Mouse (Mus musculus) myocyte (in vitro differentiated cells): ENCODE measurements around the gene Xcr1. TPM values are rescaled to one million over a fixed set of nuclear protein-coding genes. Genes with fewer than 3 reads are reported as not detected.

Experiments used
- H3K27me3 ChIP-seq: one replicate; pipeline ENCODE4 v1.6.1; 2011; ENCODE audit not compliant: control insufficient read depth, insufficient read depth, insufficient read length
- H3K36me3 ChIP-seq: one replicate; pipeline ENCODE4 v1.6.1; 2011; ENCODE audit not compliant: control insufficient read depth, insufficient read depth
- H3K4me2 ChIP-seq: one replicate; pipeline ENCODE4 v1.6.1; 2011; ENCODE audit warnings: low read depth, control low read depth
- H3K4me3 ChIP-seq: one replicate; pipeline ENCODE4 v1.5.1; 2011; ENCODE audit warnings: mild to moderate bottlenecking, control low read depth, moderate library complexity
- H3K79me2 ChIP-seq: one replicate; pipeline ENCODE4 v1.6.1; 2011; ENCODE audit not compliant: control insufficient read depth, insufficient read depth
- H3ac ChIP-seq: one replicate; pipeline ENCODE4 v1.6.1; 2011; ENCODE audit not compliant: control insufficient read depth, insufficient read length
- CEBPB ChIP-seq: IDR thresholded peaks from 2 replicates; pipeline ENCODE4 v1.6.1; 2011; ENCODE audit warnings: mild to moderate bottlenecking, moderate library complexity; ENCODE audit not compliant: poor library complexity, insufficient read depth, severe bottlenecking
- E2F4 ChIP-seq: IDR thresholded peaks from one replicate; pipeline ENCODE4 v1.6.1; 2011; ENCODE audit warnings: mild to moderate bottlenecking, control low read depth, moderate library complexity; ENCODE audit not compliant: insufficient read depth
- MAX ChIP-seq: IDR thresholded peaks from one replicate; pipeline ENCODE4 v1.6.1; 2011; ENCODE audit warnings: low read depth, mild to moderate bottlenecking, control low read depth
- MYOD1 ChIP-seq, 3 experiments: IDR thresholded peaks; one replicate each; pipeline ENCODE4 v1.6.1; 2011; ENCODE audit warnings: control low read depth in 2 of 3, low read depth in 2 of 3, mild to moderate bottlenecking in 2 of 3, moderate library complexity in 1 of 3; ENCODE audit not compliant: insufficient read length in 2 of 3, control insufficient read depth in 1 of 3
- MYOG ChIP-seq, 3 experiments: IDR thresholded peaks; one replicate each; pipeline ENCODE4 v1.6.1; 2011; ENCODE audit warnings: control low read depth in 2 of 3, low read depth in 2 of 3, mild to moderate bottlenecking in 2 of 3; ENCODE audit not compliant: insufficient read length in 2 of 3, control insufficient read depth in 1 of 3, insufficient read depth in 1 of 3
- POLR2A ChIP-seq: IDR thresholded peaks from one replicate; pipeline ENCODE4 v1.6.1; 2011; ENCODE audit warnings: low read depth, mild to moderate bottlenecking, control low read depth, moderate library complexity; ENCODE audit not compliant: insufficient read length
- POLR2AphosphoS2 ChIP-seq: IDR thresholded peaks from one replicate; pipeline ENCODE4 v1.6.1; 2011; ENCODE audit warnings: low read depth, control low read depth; ENCODE audit not compliant: insufficient read length
- REST ChIP-seq: IDR thresholded peaks from one replicate; pipeline ENCODE4 v1.6.1; 2011; ENCODE audit warnings: mild to moderate bottlenecking, control low read depth, moderate library complexity; ENCODE audit not compliant: insufficient read depth, insufficient read length
- SRF ChIP-seq: IDR thresholded peaks from one replicate; pipeline ENCODE4 v1.6.1; 2011; ENCODE audit warnings: low read depth; ENCODE audit not compliant: control insufficient read depth, insufficient read length
- TCF12 ChIP-seq: IDR thresholded peaks from one replicate; pipeline ENCODE4 v1.6.1; 2011; ENCODE audit warnings: mild to moderate bottlenecking, control low read depth; ENCODE audit not compliant: poor library complexity, insufficient read depth, severe bottlenecking
- TCF3 ChIP-seq: IDR thresholded peaks from one replicate; pipeline ENCODE4 v1.6.1; 2011; ENCODE audit warnings: low read depth, control low read depth; ENCODE audit not compliant: insufficient read length
- USF1 ChIP-seq: IDR thresholded peaks from one replicate; pipeline ENCODE4 v1.6.1; 2011; ENCODE audit warnings: low read depth, mild to moderate bottlenecking, control low read depth, moderate library complexity
- polyA plus RNA-seq: library from polyadenylated mRNA; unstranded; fragments of >200 nt; fragmentation: generic; extraction: Trizol; gene quantifications from one replicate; pipeline ENCODE4 v1.2.1, GENCODE M21; 2012; ENCODE audit warnings: missing spikeins

The Xcr1 gene
- polyA plus RNA-seq, 1 experiment = 0.04 TPM

GRCm38 (mm10) chr9:123840243-123840642, 21.6 kb downstream of the Xcr1 start:
- Histone ChIP-seq H3K4me3 (no peak overlapping the region), H3K36me3 (peaks cover 38% of the 10 kb centered on the region), H3K4me2 (no peak overlapping the region), H3ac (no peak overlapping the region), H3K27me3 (no peaks in the 10 kb centered on the region), H3K79me2 (no peaks in the 10 kb centered on the region)
- TF ChIP-seq REST = no peak
- no peak for TF ChIP-seq TCF12
- TF ChIP-seq POLR2AphosphoS2 = no peak
- TF ChIP-seq CEBPB = no peak
- TF ChIP-seq MYOD1 (IDR thresholded peaks at IDR 0.05; ENCODE audit: control insufficient read depth in 1 of 3, insufficient read length in 2 of 3, low read depth in 2 of 3) = no peak
- TF ChIP-seq TCF3 = no peak
- no peak for TF ChIP-seq E2F4
- TF ChIP-seq POLR2A = no peak
- TF ChIP-seq USF1 = no peak
- no peak for TF ChIP-seq MAX
- TF ChIP-seq MYOG (IDR thresholded peaks at IDR 0.05; ENCODE audit: control insufficient read depth in 1 of 3, insufficient read depth in 1 of 3, insufficient read length in 2 of 3, low read depth in 2 of 3) = no peak
- TF ChIP-seq SRF = no peak

DNA sequence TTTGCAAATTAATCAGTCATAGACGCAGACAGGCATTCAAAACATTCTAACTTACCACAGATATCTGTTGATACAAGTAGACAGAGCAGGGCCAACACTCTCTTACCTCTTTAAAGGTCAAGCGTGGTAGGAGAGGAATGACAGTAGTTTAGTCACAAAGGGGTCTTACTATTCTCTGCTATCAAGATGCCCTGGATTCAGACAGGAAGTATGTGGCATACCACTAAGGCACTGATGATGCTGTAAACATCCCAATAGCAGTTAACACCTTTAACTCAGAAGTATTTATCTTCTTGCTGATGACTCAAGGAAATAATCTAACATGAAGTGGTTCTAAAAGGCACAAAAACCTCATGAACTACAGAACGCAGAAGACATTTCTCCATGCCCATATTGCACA, 26.0 kb downstream of the Xcr1 start:
- Histone ChIP-seq H3ac (no peak overlapping the region), H3K27me3 (no peaks in the 10 kb centered on the region), H3K36me3 (peaks cover 52% of the 10 kb centered on the region), H3K79me2 (no peaks in the 10 kb centered on the region), H3K4me2 (no peak overlapping the region), H3K4me3 (no peak overlapping the region)
- TF ChIP-seq POLR2AphosphoS2 = no peak
- TF ChIP-seq MAX = no peak
- no peak for TF ChIP-seq E2F4
- TF ChIP-seq MYOD1 (IDR thresholded peaks at IDR 0.05; ENCODE audit: control insufficient read depth in 1 of 3, insufficient read length in 2 of 3, low read depth in 2 of 3) = no peak
- no peak for TF ChIP-seq MYOG (IDR thresholded peaks at IDR 0.05; ENCODE audit: control insufficient read depth in 1 of 3, insufficient read depth in 1 of 3, insufficient read length in 2 of 3, low read depth in 2 of 3)
- no peak for TF ChIP-seq SRF
- TF ChIP-seq CEBPB = no peak

- Histone ChIP-seq H3K36me3 (peaks cover 35% of the 10 kb centered on the region), H3K27me3 (no peaks in the 10 kb centered on the region), H3ac (no peak overlapping the region), H3K79me2 (no peaks in the 10 kb centered on the region), H3K4me2 (no peak overlapping the region), H3K4me3 (no peak overlapping the region)
- TF ChIP-seq USF1 (no peak), TCF3 (no peak), CEBPB (no peak), MYOD1 (IDR thresholded peaks at IDR 0.05; ENCODE audit: control insufficient read depth in 1 of 3, insufficient read length in 2 of 3, low read depth in 2 of 3) (no peak), POLR2A (no peak), SRF (no peak), E2F4 (no peak), REST (no peak), MAX (no peak), TCF12 (no peak), MYOG (IDR thresholded peaks at IDR 0.05; ENCODE audit: control insufficient read depth in 1 of 3, insufficient read depth in 1 of 3, insufficient read length in 2 of 3, low read depth in 2 of 3) (no peak), POLR2AphosphoS2 (no peak)
These were observed 32.9 kb downstream of the Xcr1 start for GRCm38 (mm10) chr9:123828916-123829315.

DNA sequence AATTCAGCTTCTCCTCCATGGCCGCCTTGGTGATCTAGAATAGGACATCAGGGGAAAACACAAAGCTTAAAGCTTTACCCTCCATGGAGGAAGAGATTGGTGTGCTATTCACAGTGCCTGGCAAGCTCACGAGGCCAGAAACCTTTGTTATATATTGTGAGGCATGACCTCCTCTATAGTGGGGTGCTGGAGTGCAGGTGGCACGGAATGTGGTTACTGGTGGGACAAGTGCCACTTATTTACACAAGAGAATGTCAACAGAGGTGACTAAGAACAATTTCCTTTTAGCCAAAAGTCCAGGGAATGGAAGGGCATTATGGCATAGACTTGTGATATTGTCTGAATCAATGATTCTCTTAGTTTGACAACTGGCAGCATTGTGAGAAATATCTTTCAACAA, 35.2 kb downstream of the Xcr1 start:
- no peak overlapping the region for H3K4me2 ChIP-seq
- H3K79me2 ChIP-seq = no peaks in the 10 kb centered on the region
- peaks cover 35% of the 10 kb centered on the region for H3K36me3 ChIP-seq
- H3K27me3 ChIP-seq = no peaks in the 10 kb centered on the region
- no peak overlapping the region for H3ac ChIP-seq
- TF ChIP-seq TCF3 = no peak
- TF ChIP-seq POLR2A = no peak
- no peak for TF ChIP-seq SRF
- no peak for TF ChIP-seq USF1
- no peak for TF ChIP-seq TCF12
- no peak for TF ChIP-seq POLR2AphosphoS2
- TF ChIP-seq CEBPB = no peak
- no peak for TF ChIP-seq MYOG (IDR thresholded peaks at IDR 0.05; ENCODE audit: control insufficient read depth in 1 of 3, insufficient read depth in 1 of 3, insufficient read length in 2 of 3, low read depth in 2 of 3)
- no peak for TF ChIP-seq MYOD1 (IDR thresholded peaks at IDR 0.05; ENCODE audit: control insufficient read depth in 1 of 3, insufficient read length in 2 of 3, low read depth in 2 of 3)
- TF ChIP-seq REST = no peak
- no peak for TF ChIP-seq E2F4
- no peak for TF ChIP-seq MAX
- H3K4me3 ChIP-seq = no peak overlapping the region

DNA sequence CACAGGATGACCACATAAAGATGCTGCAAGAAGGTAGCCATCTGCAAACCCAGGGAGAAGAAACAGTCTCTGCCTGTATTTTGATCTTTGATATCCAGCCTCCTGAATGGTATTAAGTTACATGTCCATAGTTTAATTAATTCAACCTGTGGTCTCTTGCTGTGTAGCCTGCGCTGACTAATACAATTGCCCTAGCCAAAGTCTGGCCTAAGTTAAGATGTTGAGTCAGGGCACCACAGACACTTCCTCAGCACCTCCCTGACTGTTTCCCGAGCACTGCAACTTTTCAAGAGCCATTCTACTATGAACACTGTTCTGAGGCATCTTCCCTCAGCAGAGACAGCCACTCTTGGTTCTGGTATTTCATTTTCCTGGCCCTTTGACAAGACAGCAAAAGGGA, 43.2 kb downstream of the Xcr1 start:
- Histone ChIP-seq H3K4me3 (no peak overlapping the region), H3K79me2 (no peaks in the 10 kb centered on the region), H3K27me3 (no peaks in the 10 kb centered on the region), H3ac (no peak overlapping the region), H3K4me2 (peak overlapping the region; percentile 49), H3K36me3 (peaks cover 12% of the 10 kb centered on the region)
- TF ChIP-seq MYOD1 (IDR thresholded peaks at IDR 0.05; ENCODE audit: control insufficient read depth in 1 of 3, insufficient read length in 2 of 3, low read depth in 2 of 3) (no peak), MYOG (IDR thresholded peaks at IDR 0.05; ENCODE audit: control insufficient read depth in 1 of 3, insufficient read depth in 1 of 3, insufficient read length in 2 of 3, low read depth in 2 of 3) (no peak), MAX (no peak), REST (no peak), SRF (no peak), USF1 (no peak), POLR2A (no peak), E2F4 (no peak), POLR2AphosphoS2 (no peak), TCF12 (no peak)
